Mouse (Mus musculus) ZHBTc4 (cell line): Measurements from ENCODE around the gene Zfp384.

ENCODE experiments used
- DNase-seq: peaks from one replicate; pipeline ENCODE4 v3.0.0-alpha.2; 2011; ENCODE audit warnings: low read depth, low spot score

The Zfp384 gene

DNA sequence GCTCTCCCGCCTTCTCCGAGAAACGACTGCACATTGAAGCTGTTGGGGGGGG is at the start of gene Zfp384:
Gene Zfp384 (plus strand): TSS at position 17 of the 52 bp plus-strand sequence.
- no peak for DNase-seq

DNA sequence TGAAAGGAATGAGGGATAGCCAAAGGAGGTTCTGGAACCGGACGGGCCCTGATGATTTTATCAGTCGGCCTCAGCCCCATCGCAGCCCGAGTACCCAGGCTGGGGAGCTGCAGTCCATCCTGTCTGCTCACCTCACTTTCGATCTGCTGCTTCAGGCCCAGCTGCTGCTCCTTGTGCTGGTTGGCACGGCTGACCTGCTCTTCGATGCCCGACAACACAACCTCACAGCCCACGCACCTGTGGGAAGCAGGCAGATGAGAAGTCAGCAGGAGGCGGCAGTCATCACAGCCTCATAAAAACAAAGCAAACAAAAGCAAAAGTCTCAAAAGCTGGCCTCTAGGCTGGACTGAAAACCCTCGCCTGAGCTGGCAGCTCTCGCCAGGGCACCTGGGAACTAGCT is 49.0 kb upstream of the Zfp384 start:
- DNase-seq = no peak

DNA sequence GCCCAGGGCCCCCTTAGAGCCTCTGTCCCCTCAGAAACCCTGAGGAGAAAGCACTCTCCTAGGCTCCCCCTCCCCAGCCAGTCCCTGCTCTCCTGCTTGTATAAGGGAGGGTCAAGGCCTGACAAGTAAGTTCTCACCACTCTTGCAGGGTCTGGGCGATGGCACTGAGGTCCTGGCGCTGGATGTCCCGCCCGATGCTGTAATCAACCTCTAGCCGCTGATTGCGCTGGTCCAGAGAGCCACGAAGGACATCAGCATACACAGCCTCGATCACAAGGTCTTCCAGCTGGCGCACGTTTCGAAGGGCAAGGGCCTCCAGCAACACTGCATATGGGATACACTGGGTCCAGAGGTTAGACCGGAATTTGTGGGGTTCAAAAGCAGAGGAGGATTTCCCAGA is 47.9 kb upstream of the Zfp384 start:
- no peak for DNase-seq

DNA sequence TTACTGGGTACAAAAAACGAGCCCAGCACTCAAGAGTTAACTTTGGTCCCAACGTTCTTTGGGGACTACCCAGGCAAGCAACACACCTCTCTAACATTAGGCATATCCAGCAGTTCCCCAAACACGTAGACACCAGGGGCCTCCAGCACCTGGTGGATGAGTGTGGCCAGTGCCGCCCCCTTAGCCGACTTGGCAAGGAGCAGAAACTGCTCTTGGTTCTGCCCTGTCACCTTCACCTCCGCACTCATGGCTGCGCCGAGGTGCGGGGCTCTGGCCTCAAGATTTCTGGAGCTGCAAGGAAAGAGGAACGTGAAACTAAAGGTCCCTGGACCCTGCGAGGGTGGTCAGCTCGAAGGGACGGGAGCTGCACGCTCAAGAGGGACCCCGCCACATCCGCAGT is 44.3 kb upstream of the Zfp384 start:
- DNase-seq = peak; percentile 65

DNA sequence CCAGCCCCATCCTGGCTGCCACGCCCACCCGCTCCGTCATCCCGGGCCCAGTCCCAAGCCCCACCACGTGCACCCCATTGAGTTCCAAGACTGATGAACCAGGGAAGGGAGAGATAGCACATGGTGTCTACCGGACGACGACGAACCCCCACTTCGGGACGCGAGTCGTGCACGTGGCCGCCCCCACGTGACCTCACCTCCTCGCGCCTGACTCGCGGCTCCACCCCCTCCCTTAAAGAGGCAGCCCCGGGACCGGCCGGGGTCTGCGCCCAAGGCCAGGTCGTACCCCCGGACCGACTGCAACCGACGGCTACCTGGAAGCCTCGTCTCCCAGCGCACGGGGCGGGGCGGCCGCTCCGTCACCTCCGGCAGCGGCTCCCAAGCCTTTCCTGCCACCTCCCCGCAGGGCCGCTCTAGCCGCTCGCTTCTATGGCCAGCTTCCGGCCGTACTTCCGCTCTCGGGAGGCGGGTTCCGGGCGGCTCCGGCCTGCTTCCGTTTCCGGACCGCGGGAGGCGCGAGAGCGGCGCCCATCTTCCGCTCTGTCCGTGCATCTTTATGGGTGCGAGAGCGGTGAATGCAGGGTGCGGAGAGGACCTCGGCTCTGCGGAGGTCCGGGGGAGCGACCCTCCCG is 43.7 kb upstream of the Zfp384 start, which contains the start of gene Cops7a:
Gene Cops7a (minus strand): TSS at position 451 of the 632 bp plus-strand sequence.
- peak; percentile 98 for DNase-seq

DNA sequence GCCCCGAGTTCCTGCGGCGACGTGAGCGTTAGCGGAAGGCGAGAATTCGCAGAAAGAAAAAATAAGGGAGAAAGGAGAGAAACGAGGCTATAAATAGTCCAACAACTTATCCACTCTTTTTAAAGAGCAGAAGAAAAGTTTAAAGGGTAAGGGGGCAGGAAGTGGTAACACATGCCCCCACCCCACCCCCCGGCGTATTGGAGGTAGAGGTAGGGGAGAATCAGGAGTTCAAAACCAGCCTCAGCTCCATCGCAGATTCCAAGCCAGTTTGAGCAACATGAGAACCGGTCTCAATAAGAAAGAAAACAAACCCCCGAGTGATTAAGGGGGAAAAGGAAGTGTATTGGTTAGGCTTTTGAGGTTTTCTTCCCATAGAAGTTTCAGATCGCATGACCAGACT is 43.2 kb upstream of the Zfp384 start:
- peak; percentile 42 for DNase-seq

DNA sequence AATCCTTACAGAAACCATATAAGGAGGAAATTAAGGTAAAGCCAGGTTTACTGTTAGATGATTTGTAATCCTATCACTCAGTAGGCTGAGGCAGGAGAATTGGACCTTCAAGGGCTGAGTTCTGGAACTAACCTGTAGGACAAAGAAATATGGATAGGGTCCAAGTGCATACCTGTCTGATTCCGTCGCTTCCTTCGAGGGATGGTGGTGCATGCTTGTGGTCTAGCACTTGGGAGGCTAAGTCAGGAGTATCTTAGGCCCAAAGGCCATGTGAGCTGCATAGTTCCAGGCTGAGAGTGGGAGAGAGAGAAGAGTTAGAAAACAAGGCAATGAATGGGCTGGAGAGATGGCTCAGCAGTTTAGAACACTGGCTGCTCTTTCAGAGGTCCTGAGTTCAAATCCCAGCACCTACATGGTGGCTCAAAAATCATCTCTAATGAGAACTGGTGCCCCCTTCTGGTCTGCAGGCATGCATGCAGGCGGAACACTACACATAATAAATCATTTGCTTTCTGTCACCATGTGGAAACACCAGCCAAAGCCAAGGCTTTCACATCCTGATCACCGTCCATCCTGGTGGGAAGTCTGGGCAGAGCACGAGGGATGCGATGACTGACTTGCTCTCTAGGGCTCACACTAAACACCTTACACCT is 42.4 kb upstream of the Zfp384 start:
- DNase-seq = peak; percentile 83

DNA sequence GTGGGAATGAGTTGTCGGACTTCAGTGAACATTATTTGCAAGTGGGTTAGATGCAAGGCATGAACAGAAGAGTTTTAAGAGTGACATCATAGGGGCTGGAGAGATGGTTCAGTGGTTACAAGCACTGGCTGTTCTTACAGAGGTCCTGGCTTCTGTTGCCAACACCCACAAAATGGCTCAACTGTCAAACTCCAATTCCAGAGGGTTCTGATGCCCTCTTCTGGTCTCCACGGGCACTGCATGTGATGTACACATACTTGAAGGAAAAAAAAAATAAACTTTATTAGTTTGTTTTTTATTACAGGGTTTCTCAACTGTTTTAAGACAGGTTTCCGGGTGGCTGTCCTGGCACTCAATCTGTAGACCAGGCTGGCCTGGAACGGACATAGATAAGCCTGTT is 41.2 kb upstream of the Zfp384 start:
- DNase-seq = peak; percentile 83

DNA sequence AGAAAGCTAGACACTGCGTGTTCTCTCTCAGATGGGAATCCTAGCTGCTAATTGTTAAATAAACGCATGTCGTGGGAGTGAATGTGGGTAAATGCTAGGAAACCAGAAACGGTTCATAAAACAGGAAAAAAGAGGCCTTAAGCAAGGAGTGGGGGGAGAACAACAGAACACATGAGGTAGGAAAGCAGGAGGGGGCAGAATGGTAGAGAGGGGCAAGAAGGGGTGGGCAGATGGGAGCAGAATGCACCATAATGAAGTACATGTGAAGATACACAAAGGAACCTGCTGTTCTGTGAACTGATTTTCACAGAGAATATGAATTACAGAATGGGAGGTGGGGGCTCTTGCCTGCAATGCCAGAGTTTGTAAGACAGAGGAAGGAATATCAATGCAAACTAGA is 16.7 kb upstream of the Zfp384 start:
- DNase-seq = no peak

DNA sequence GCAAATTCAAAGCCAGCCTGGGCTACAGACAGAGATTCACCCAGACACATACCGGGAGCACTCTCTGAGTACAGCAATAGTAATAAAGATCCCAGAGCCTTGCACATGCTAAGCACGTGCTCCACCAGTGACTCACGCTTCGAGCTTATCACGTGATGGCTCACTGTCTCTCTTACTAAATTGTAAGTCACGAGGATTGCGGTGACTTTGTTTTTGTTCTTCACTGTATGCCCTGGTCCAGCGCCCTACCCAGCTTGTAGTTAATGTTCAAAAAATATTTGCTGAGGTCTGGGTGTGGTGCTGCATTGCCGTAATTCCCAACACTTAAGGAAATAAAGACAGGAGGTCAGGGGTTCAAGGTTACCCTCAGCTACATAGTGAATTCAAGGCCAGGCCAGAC is 15.6 kb upstream of the Zfp384 start:
- DNase-seq = peak; percentile 72

DNA sequence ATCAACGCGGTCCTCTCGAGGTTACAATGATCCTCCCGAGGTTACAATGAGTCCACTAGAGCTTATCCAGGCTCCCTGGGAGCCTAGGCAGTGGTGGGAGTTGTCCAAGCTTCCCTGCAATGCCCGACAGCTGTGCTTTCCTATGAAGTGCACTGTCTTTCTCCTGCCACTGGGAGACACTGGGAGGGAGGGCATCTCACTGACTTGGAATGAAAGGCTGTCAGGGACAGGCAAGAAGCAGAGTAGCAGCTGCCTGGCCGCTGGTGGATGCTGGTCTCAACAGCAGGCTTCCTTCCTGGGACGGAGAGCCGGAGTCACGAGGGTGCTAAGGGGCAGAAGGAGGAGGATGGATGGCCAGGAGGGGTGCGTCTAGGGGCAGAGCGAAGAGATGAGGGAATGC is 15.1 kb upstream of the Zfp384 start:
- DNase-seq = peak; percentile 89

DNA sequence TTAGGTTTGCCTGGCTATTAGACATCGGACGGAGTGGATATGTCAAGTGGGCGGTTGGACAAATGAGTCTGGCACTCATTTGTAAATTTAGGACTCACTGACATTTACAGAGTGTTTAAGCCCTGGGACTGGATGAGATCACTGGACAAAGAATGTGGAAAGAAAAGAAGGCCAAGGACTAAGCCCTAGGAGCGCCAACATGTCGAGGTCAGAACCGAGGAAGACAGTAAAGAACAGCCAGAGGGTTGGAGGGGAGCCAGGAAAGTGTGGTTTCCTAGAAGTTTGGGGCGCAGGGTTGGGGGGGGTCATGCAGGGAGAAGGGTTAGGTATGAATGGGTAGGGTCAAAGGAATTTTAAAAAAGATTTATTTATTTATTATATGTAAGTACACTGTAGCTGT is 13.7 kb upstream of the Zfp384 start:
- DNase-seq = no peak

DNA sequence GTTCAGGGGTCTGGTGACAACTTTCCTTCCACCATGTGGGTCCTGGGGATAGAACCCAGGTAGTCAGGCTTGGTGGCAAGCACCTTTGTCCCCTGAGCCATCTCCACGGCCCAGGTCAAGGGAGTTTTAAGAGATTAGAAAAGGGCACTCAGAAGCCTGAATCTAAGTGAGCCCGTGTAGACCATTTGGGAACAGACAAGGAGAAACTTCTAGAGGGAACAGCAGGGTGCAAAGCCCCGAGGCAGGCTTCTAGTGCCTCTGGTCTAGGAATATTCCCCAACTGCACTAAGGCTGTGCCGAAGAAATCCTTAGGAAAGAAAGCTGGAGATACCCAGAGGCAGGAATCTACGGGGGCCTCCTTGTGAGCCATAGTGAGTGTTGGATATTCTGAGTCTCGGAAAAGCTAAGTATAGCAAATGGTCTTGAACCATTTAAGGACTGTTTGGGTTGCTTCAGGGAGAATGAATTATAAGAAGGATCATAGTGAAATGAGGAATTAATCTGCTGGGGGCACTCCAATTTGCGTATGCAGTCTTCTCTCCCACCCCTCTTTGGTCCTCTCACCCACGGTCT is 13.0 kb upstream of the Zfp384 start:
- no peak for DNase-seq

DNA sequence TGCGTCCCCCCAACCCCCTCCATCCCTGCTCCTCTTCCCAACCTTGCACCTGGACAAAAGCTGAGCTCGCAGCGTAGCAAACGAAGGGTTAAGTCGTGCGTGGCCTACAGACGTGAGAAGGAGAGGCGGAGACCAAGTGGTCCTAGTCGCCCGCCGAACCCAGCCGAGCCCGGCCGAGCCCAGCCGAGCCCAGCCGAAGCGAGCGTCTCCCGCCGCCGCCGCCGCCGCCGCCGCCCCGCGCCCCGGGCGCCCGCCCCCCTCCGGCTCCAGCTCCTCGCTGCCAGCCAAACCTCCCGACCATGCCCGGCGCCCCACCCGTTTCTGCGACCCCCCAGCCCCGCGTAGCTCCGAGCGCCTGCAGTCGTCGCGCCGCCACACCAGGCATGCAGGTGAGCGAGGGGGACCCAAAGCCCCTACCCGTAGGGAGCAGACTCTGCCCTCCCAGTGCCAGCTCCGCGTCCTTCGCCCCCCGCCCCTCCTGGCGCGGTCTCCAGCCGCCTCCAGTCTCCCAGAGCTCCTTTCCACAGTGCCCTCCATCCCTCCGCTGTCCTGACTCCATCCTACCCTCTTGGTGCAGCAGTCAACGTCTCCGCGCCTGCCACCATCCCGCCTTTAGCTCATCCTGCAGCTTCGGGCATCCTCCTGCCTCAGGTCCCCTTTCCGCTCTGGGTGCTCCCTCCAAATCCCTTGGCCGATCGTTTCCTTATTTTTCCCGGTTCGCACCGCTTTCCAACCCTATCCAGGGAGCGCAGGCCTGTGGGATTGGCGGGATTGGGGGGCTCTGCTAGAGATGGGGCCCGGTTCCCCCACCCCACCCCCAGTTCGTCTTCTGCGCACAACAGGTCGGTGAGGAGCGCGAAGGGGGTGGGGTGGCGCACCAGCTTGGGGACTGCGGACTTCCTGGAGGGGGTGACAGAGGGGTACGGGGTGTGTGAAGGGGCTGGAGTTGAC is 12.1 kb upstream of the Zfp384 start, which contains the start of gene Pianp:
Gene Pianp (plus strand): TSS at position 144 of the 951 bp plus-strand sequence.
- DNase-seq = peak; percentile 65

DNA sequence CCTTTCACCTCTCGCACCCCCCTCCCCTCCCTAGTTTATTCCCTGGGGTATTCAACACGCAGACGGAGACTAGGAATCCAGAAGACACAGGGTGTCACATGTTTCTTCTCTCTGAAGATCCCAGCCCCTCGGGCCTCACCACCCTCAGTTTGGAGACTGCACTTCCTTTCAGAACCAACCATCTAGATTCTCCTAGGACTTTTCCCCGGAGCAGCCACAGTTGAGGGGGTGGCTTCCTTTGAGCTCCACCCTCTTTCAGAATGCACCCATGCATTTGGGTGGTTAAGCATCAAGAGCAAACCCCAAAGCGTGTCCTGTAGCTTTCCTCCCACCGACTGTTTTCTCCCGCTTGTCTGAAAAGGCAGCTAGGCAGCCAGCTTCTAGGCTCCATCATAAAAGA is 10.9 kb upstream of the Zfp384 start:
- DNase-seq = peak; percentile 36

DNA sequence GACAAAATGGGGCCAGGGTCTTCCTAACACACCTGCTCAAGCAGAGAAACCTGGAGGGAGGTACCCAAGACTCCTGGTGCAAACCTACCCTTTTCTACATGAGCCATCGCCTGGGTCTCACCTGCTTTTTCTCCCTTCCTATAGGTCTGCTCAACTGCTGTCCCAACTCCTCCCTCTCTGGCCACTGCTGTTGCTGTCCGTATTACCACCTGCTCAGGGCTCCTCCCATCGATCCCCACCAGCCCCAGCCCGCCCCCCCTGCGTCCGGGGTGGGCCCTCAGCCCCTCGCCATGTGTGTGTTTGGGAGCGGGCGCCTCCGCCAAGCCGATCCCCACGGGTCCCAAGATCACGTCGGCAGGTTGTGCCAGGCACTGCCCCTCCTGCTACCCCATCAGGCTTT is 9.9 kb upstream of the Zfp384 start:
- DNase-seq = peak; percentile 30

DNA sequence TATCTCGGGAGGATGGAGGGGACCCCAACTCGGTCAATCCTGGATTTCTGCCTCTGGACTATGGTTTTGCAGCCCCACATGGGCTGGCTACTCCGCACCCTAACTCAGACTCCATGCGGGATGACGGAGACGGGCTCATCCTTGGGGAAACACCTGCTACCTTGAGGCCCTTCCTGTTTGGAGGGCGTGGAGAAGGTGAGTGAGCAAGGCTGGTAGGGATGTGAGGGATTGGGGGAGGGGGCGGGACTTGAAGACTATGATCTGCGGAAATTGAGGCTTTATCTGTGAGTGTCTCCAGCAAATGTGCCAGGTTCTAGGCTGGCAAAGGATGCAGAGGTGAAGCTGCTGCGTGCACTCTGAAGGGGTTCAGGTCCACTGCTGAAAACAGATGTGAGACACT is 9.4 kb upstream of the Zfp384 start:
- DNase-seq = peak; percentile 55

DNA sequence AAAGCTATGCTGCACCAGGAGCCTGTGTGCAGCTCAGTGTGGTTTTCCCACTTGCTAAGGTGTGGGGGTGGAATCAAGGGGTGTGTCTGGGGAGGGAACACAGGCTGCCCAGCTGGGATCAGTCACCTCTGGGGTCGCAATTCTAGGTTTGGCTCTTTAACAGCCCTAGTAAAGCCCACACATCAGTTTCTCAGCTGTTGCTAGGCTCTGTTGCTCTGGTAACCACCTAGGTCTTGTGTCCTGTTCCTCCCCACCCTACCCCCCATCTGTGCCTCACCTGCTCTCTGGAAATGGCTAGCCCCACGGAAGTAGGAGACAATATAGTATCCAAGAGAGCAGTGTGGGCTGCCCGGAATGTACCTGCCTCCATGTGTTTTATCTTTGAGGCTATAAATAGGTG is 5.2 kb upstream of the Zfp384 start:
- DNase-seq = no peak

DNA sequence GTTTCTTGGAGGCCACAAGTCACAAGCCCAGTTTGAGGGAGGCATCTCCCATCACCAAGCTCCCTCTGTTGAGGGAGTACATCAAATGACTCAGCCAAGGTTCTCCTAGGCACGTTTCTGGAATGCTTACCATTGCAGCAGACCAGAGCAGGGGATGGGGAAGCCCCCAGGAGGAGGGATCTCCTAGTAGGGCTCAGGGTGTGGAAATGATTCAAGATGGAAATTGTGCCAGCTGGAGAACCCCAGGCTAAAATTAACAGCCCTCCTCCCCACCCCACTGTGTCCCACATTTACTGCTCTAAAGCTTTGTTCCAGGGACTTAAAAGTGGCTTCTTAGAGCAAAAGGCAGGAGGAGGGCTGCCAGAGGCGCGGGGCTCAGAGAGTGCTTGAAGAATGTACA is 3.9 kb upstream of the Zfp384 start:
- DNase-seq = no peak

DNA sequence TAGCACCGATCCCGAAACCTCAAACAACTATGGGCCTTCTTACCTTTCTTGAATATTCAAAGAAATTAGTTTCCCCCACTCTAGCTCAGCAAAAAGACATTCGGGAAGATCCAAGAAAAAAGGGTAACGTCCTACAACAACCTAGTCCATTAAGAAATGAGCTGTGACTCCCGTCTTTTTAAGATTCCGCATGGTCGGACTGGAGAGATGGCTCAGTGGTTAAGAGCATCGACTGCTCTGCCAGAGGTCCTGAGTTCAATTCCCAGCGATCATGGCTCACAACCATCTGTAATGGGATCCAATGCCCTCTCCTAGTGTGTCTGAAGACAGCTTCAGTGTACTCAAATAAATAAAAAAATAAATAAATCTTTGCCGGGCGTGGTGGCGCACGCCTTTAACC is 885 bp upstream of the Zfp384 start:
- DNase-seq = peak; percentile 14

DNA sequence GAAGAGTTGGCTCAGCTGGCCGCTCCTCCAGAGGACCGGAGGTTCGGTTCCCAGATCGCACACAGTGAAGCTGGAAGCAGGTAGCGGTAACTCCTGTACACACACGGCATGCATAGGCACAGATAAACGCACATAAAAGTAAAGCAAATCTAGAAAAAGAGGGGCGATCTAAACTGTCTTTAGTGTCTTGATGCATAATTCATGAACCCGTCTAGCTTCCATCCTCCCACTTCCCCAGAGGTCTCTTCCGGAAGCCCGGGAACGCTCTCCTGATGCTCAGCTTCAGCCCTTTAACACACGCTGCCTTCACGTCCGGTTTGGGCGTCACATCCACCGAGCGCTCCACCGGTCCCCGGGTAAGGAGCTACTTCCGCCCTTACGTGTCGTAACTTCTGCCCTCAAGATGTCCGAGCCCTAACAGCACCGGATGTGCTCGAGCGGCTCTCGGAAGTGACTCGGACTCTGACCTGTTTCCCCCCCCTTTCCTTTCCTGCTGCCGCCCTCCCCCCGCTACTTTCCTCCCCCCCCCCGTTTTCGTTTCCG is 288 bp upstream of the Zfp384 start:
- DNase-seq = peak; percentile 99
